ENCODE assay signal across 15 mouse cellular contexts in the genomic region with DNA sequence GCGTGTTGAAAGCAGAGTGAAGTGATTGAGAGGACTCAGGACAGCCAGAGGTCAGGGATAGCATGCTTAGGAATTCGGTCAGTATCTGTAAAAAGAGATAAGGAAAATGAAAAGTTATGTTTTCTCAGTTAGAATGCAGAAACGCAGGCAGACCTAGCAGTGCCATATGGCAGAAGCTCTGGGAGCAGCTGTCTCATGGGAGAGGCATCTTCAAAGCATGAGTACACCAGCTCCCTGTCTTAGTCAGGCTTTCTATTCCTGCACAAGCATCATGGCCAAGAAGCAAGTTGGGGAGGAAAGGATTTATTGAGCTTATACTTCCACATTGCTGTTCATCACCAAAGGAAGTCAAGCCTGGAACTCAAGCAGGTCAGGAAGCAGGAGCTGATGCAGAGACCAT. TPM values are rescaled to one million over a fixed set of nuclear protein-coding genes. Genes with fewer than 3 reads are reported as not detected.
DNase-seq lines count a peak whose midpoint lies in the region; ATAC-seq and TF ChIP-seq lines count a peak whose summit lies in the region.
"Had no signal": no experiment of that assay in that cellular context is flagged by ENCODE, and none has a peak within 500 bp of the region (broad histone marks: within the 10 kb centered on the region; RNA-seq: fewer than 3 reads in every experiment).

No protein-coding gene starts in this region.

- no peak for TF ChIP-seq CTCF in cortical plate, adult 2 months (IDR thresholded peaks at IDR 0.05; ENCODE audit: extremely low read depth, insufficient read depth, low read length)

- no peak overlapping the region for H3K27ac ChIP-seq in forebrain, embryonic 16.5 days (ENCODE audit: low read length)
- H3K27ac ChIP-seq in forebrain, embryonic 13.5 days, result no peak overlapping the region
- H3K27ac ChIP-seq in cortical plate, adult 2 months (ENCODE audit: insufficient read depth, low read length), result peak overlapping the region; percentile 83
- H3K27ac ChIP-seq: gastrocnemius, adult 2 months; heart, embryonic 10.5 days had no signal

- no peak for TF ChIP-seq POLR2A in cortical plate, adult 2 months (IDR thresholded peaks at IDR 0.05; ENCODE audit: extremely low read depth, insufficient read depth, low read length)

- peak; percentile 63 to 67 for DNase-seq in layer of hippocampus, postnatal 36 days
- peak; percentile 30 for DNase-seq in right cerebral cortex, postnatal 14 days
- DNase-seq in embryo, embryonic 9.5 days (ENCODE audit: extremely low spot score), result no peak
- DNase-seq in MN1 (ENCODE audit: low spot score), result no peak
- no peak for DNase-seq in urinary bladder, postnatal 36 days (ENCODE audit: low spot score in 2 of 2)
- DNase-seq: gastrocnemius, adult 2 months; heart, postnatal 4 days; kidney, postnatal 25 days; lung, adult 18-20 months had no signal

- 81% methylated on average over 3 of the region's 3 CpGs for WGBS in forebrain, embryonic 16.5 days
- 82% methylated on average over 3 of the region's 3 CpGs for WGBS in forebrain, embryonic 13.5 days

- H3K27me3 ChIP-seq in forebrain, embryonic 16.5 days (replicated peaks; ENCODE audit: control insufficient read depth, insufficient read depth, low read length), result no peaks in the 10 kb centered on the region
- no peaks in the 10 kb centered on the region for H3K27me3 ChIP-seq in forebrain, embryonic 13.5 days

- H3K4me1 ChIP-seq in forebrain, embryonic 16.5 days (replicated peaks; ENCODE audit: control insufficient read depth, insufficient read depth, low read length), result no peaks in the 10 kb centered on the region; the same call in 1 of the 2 replicates
- no peaks in the 10 kb centered on the region for H3K4me1 ChIP-seq in forebrain, embryonic 13.5 days
- H3K4me1 ChIP-seq in cortical plate, adult 2 months (ENCODE audit: control insufficient read depth, insufficient read depth, low read length), result peaks cover 3% of the 10 kb centered on the region

- no peak overlapping the region for H3K9ac ChIP-seq in forebrain, embryonic 16.5 days (replicated peaks; ENCODE audit: low read depth, low read length)
- no peak overlapping the region for H3K9ac ChIP-seq in forebrain, embryonic 13.5 days

- H3K36me3 ChIP-seq in forebrain, embryonic 16.5 days (ENCODE audit: control insufficient read depth, insufficient read depth), result no peaks in the 10 kb centered on the region
- H3K36me3 ChIP-seq in forebrain, embryonic 13.5 days (ENCODE audit: poor library complexity, severe bottlenecking), result no peaks in the 10 kb centered on the region
- H3K36me3 ChIP-seq: G1E; heart, embryonic 10.5 days had no signal

- H3K9me3 ChIP-seq in forebrain, embryonic 16.5 days (ENCODE audit: control insufficient read depth, low read length), result no peaks in the 10 kb centered on the region
- no peaks in the 10 kb centered on the region for H3K9me3 ChIP-seq in forebrain, embryonic 13.5 days (replicated peaks)
- H3K9me3 ChIP-seq: G1E; heart, embryonic 10.5 days had no signal

- H3K4me2 ChIP-seq in forebrain, embryonic 16.5 days (ENCODE audit: low read length), result no peak overlapping the region
- no peak overlapping the region for H3K4me2 ChIP-seq in forebrain, embryonic 13.5 days

- no peak overlapping the region for H3K4me3 ChIP-seq in forebrain, embryonic 16.5 days (replicated peaks; ENCODE audit: low read length)
- no peak overlapping the region for H3K4me3 ChIP-seq in forebrain, embryonic 13.5 days
- H3K4me3 ChIP-seq in cortical plate, adult 2 months (ENCODE audit: insufficient read depth, low read length), result no peak overlapping the region
- H3K4me3 ChIP-seq: gastrocnemius, adult 2 months; heart, embryonic 10.5 days had no signal

- peak; percentile 52; the same call in 1 of the 2 replicates for ATAC-seq in forebrain, embryonic 16.5 days
- ATAC-seq in forebrain, embryonic 13.5 days, result no peak
- ATAC-seq: inflammation-experienced regulatory T-cells, adult 6 months had no signal

RNA-seq across cellular contexts. Expression of a gene that starts 8.0 kb away (rescaled TPM):
- polyA plus RNA-seq in forebrain, embryonic 16.5 days (2015; fragmentation: Nextera tagmentation; extraction: Ambion mirVana), result 24.2 and 27.2 TPM in 2 replicates
- 17.0 and 19.0 TPM in 2 replicates for polyA plus RNA-seq in forebrain, embryonic 13.5 days (2015; fragmentation: Nextera tagmentation; extraction: Ambion mirVana)
- 31.7 and 33.4 TPM in 2 replicates for polyA plus RNA-seq in cortical plate, adult 2 months (2012; rRNA removed)
- 10 to 100 TPM; 42.0 to 43.3 TPM for total RNA-seq in layer of hippocampus, postnatal 36 days (2021)

Comparison
In these comparisons a context has a peak if more than half of its experiments do, and no peak if none do; other contexts are left out.
1. DNase-seq: peak in layer of hippocampus, postnatal 36 days (2 of 2) and right cerebral cortex, postnatal 14 days (single experiment); none in embryo, embryonic 9.5 days (single experiment), MN1 (single experiment) and urinary bladder, postnatal 36 days (0 of 2).